ENCODE assay signal across 10 mouse cellular contexts in the genomic region with DNA sequence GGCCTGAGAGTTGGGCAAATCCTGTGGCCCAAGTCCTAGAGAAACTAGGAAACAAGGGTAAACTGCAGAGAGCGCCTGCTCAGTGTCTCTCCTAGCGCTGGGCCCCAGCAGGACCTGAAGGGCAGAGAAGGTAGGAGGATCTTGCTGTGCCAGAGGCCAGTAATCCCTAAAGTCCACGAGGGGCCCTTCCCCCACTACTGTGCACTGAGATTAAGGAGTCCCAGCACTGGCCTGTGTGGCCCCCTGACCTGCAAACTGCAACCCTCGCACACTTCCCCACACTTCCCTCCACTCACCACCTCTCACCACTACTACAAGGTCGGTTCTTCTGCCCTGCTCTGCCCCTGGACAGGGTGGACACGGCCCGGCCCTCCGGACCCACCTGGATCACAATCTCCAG. TPM values are rescaled to one million over a fixed set of nuclear protein-coding genes. Genes with fewer than 3 reads are reported as not detected.
DNase-seq lines count a peak whose midpoint lies in the region; ATAC-seq and TF ChIP-seq lines count a peak whose summit lies in the region.
"Had no signal": no experiment of that assay in that cellular context is flagged by ENCODE, and none has a peak within 500 bp of the region (broad histone marks: within the 10 kb centered on the region; RNA-seq: fewer than 3 reads in every experiment).

No protein-coding gene starts in this region.

- H3K9ac ChIP-seq in hindbrain, embryonic 16.5 days (ENCODE audit: low read depth, low read length) = peak overlapping the region; percentile 64
- H3K9ac ChIP-seq in limb, embryonic 13.5 days = peak overlapping the region; percentile 53; the same call in 1 of the 2 replicates
- H3K9ac ChIP-seq: lung, embryonic 15.5 days had no signal

- 41% methylated on average over 8 of the region's 8 CpGs for WGBS in hindbrain, embryonic 16.5 days
- WGBS in limb, embryonic 13.5 days = 61% methylated on average over 8 of the region's 8 CpGs

- peaks cover 17% of the 10 kb centered on the region for H3K4me1 ChIP-seq in cortical plate, adult 2 months (ENCODE audit: control insufficient read depth, insufficient read depth, low read length)
- peaks cover 38% of the 10 kb centered on the region for H3K4me1 ChIP-seq in hindbrain, embryonic 16.5 days (ENCODE audit: control insufficient read depth, insufficient read depth, low read depth, low read length)
- H3K4me1 ChIP-seq in limb, embryonic 13.5 days = peaks cover 16% of the 10 kb centered on the region

- no peaks in the 10 kb centered on the region for H3K9me3 ChIP-seq in hindbrain, embryonic 16.5 days (ENCODE audit: control insufficient read depth, low read length)
- no peaks in the 10 kb centered on the region for H3K9me3 ChIP-seq in limb, embryonic 13.5 days
- H3K9me3 ChIP-seq: lung, embryonic 15.5 days had no signal

- TF ChIP-seq POLR2A in cortical plate, adult 2 months (IDR thresholded peaks at IDR 0.05; ENCODE audit: extremely low read depth, insufficient read depth, low read length) = no peak

- TF ChIP-seq CTCF in cortical plate, adult 2 months (IDR thresholded peaks at IDR 0.05; ENCODE audit: extremely low read depth, insufficient read depth, low read length) = no peak

- peak overlapping the region; percentile 6; the same call in 1 of the 2 replicates for H3K27ac ChIP-seq in cortical plate, adult 2 months (ENCODE audit: insufficient read depth, low read length)
- H3K27ac ChIP-seq in hindbrain, embryonic 16.5 days (ENCODE audit: low read depth, low read length) = peak overlapping the region; percentile 82
- no peak overlapping the region for H3K27ac ChIP-seq in limb, embryonic 13.5 days
- H3K27ac ChIP-seq: lung, embryonic 15.5 days had no signal

- no peaks in the 10 kb centered on the region for H3K36me3 ChIP-seq in hindbrain, embryonic 16.5 days (ENCODE audit: control insufficient read depth, insufficient read depth, low read length)
- H3K36me3 ChIP-seq in limb, embryonic 13.5 days = peaks cover 54% of the 10 kb centered on the region

- H3K27me3 ChIP-seq in hindbrain, embryonic 16.5 days (replicated peaks; ENCODE audit: control insufficient read depth, insufficient read depth, low read length) = no peaks in the 10 kb centered on the region
- no peaks in the 10 kb centered on the region for H3K27me3 ChIP-seq in limb, embryonic 13.5 days
- H3K27me3 ChIP-seq: lung, embryonic 15.5 days had no signal

- peak overlapping the region; percentile 53 for H3K4me2 ChIP-seq in hindbrain, embryonic 16.5 days (ENCODE audit: low read length)
- no peak overlapping the region for H3K4me2 ChIP-seq in limb, embryonic 13.5 days (replicated peaks)
- H3K4me2 ChIP-seq: lung, embryonic 15.5 days had no signal

- ATAC-seq in hindbrain, embryonic 16.5 days = peak; percentile 9; the same call in 1 of the 2 replicates
- ATAC-seq in limb, embryonic 13.5 days (ENCODE audit: low FRiP score, low read depth) = no peak
- no peak for ATAC-seq in CD4-positive, CD25-positive, alpha-beta regulatory T cell, adult 4 months

- H3K4me3 ChIP-seq in cortical plate, adult 2 months (ENCODE audit: insufficient read depth, low read length) = peak overlapping the region; percentile 20
- H3K4me3 ChIP-seq in hindbrain, embryonic 16.5 days (ENCODE audit: low read length) = peak overlapping the region; percentile 25
- no peak overlapping the region for H3K4me3 ChIP-seq in limb, embryonic 13.5 days
- H3K4me3 ChIP-seq: lung, embryonic 15.5 days had no signal

- peak; percentile 10 for DNase-seq in A20 (ENCODE audit: low read depth, low spot score)
- no peak for DNase-seq in c-Kit-positive CD71-positive TER-119-positive erythroid progenitor cells, embryonic 14.5 days (ENCODE audit: low spot score)
- no peak for DNase-seq in embryo, embryonic 9.5 days (ENCODE audit: extremely low spot score)
- DNase-seq: heart, postnatal 36 days had no signal

RNA-seq across cellular contexts. Expression of a gene that starts 7.2 kb away (rescaled TPM):
- 85.8 and 95.2 TPM in 2 replicates for polyA plus RNA-seq in cortical plate, adult 2 months (2012; rRNA removed)
- polyA plus RNA-seq in hindbrain, embryonic 16.5 days (2015; fragmentation: Nextera tagmentation; extraction: Ambion mirVana) = 4.6 and 4.9 TPM in 2 replicates
- polyA plus RNA-seq in limb, embryonic 13.5 days (2015; fragmentation: Nextera tagmentation; extraction: Ambion mirVana) = 7.2 and 8.0 TPM in 2 replicates
- 1 to 10 TPM in 1 of 2 experiments, not detected in 1; 1.4 TPM for polyA plus RNA-seq in CD4-positive, CD25-positive, alpha-beta regulatory T cell, adult 4 months (2017; shearing (Covaris generic))

RNA-seq across cellular contexts. Expression of a gene that starts 25.0 kb away (rescaled TPM):
- polyA plus RNA-seq in cortical plate, adult 2 months (2012; rRNA removed) = 58.6 and 62.3 TPM in 2 replicates
- 54.0 and 55.5 TPM in 2 replicates for polyA plus RNA-seq in hindbrain, embryonic 16.5 days (2015; fragmentation: Nextera tagmentation; extraction: Ambion mirVana)
- polyA plus RNA-seq in limb, embryonic 13.5 days (2015; fragmentation: Nextera tagmentation; extraction: Ambion mirVana) = 88.7 and 92.3 TPM in 2 replicates
- polyA plus RNA-seq in CD4-positive, CD25-positive, alpha-beta regulatory T cell, adult 4 months (2017; shearing (Covaris generic)) = 100 to 1,000 TPM in 1 of 2 experiments, 10 to 100 TPM in 1; 83.0 to 153 TPM

RNA-seq across cellular contexts. Expression of a gene that starts 35.0 kb away (rescaled TPM):
- polyA plus RNA-seq in cortical plate, adult 2 months (2012; rRNA removed) = 0.53 and 0.71 TPM in 2 replicates
- polyA plus RNA-seq in hindbrain, embryonic 16.5 days (2015; fragmentation: Nextera tagmentation; extraction: Ambion mirVana) = 0.60 and 1.0 TPM in 2 replicates
- 0.08 and 0.20 TPM in 2 replicates for polyA plus RNA-seq in limb, embryonic 13.5 days (2015; fragmentation: Nextera tagmentation; extraction: Ambion mirVana)
- polyA plus RNA-seq in CD4-positive, CD25-positive, alpha-beta regulatory T cell, adult 4 months (2017; shearing (Covaris generic)) = 1 to 10 TPM; 1.0 to 1.2 TPM
- polyA plus RNA-seq: small intestine, adult 2 months had no signal

RNA-seq across cellular contexts. Expression of a gene that starts 42.9 kb away (rescaled TPM):
- 9.6 and 10.9 TPM in 2 replicates for polyA plus RNA-seq in cortical plate, adult 2 months (2012; rRNA removed)
- 130 and 180 TPM in 2 replicates for polyA plus RNA-seq in hindbrain, embryonic 16.5 days (2015; fragmentation: Nextera tagmentation; extraction: Ambion mirVana)
- polyA plus RNA-seq in limb, embryonic 13.5 days (2015; fragmentation: Nextera tagmentation; extraction: Ambion mirVana) = 757 and 803 TPM in 2 replicates
- not detected for polyA plus RNA-seq in CD4-positive, CD25-positive, alpha-beta regulatory T cell, adult 4 months (2017; shearing (Covaris generic))
